Mouse (Mus musculus) spleen, postnatal 36 days (tissue): ENCODE results near the gene Gm7954.
"Not testable (repeated sequence)": the region's sequence is repeated elsewhere in the genome, so short reads cannot be mapped to it uniquely, and the experiment has no call there.

ENCODE experiments used
- DNase-seq, 2 experiments: peaks; one replicate each; pipeline ENCODE4 v3.0.0; 2022; ENCODE audit warnings: low spot score in 2 of 2, mixed read lengths in 1 of 2

Gene Gm7954

DNA sequence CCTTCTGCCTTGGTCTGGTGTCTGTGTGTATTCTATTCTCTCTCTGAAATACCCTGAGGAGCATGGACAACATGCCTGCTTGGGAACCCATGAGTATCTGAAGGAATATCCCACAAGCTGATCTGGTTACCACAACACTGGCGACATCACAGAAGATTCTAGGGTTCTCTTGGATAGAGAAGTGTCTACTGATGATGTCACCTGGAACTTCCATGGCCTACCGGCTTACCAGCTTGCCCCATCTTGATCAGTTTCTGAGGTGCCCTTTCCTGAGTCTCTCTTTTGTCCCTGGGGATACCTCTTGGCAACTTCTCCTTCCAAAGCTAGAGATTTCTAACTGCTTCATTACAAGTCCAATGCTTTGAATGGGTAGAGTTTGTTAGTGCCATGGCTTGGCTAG, at the start of gene Gm7954:
Gm7954 (minus strand) TSS at position 101 of the 400 bp plus-strand sequence.
- not testable (repeated sequence) for DNase-seq

DNA sequence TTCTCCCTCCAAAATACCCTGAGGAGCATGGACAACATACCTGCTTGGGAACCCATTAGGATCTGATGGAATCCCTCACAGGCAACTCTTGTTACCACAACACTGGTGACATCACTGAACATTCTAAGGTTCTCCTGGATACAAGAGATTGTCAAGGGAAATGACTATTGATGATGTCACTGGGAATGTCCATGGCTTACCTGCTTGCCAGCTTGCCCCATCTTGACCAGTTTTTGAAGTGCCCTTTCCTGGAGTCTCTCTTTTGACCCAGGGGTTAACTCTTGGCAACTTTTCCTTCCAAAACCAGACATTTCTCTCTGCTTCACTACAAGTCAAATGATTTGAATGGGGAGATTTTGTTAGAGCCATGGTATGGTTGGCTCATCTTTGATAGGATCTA, 36.1 kb upstream of the Gm7954 start, which contains the start of gene Gm3486:
Gm3486 (minus strand) TSS at position 101 of the 400 bp plus-strand sequence.
- DNase-seq: not testable (repeated sequence)

DNA sequence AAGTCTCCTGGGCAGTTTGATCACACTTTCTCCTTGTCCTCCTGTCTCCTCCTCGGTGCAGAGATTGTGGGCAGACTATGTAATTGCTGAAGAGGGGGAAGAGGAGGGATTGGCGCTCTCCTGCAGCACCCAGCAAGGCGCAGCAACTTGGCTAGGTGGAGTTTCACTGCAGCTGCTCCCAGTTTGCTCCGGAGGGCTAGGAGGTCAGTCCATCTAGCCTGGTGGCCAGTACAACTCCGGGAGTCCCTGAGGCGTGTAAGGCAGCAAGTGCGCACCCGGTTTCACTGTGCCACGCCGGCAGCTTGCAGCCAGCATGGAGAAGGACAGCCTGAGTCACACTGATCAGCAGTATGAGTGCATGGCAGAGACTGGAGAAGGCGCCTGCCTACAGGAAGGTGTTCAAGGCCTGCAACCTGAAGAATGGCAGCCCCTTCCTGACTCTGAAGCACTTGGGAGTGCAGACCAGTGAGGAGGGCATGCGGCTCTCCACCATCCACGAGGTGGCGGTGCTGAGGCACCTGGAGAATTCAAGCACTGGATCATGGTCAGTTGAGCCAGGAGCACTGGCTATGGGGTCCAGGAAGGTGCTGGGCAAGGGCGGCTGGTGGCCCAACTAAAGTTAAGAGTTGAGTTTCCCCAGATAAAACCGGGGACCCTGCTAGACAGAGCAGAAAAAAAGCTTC, 27.8 kb downstream of the Gm7954 start:
- DNase-seq: not testable (repeated sequence)

DNA sequence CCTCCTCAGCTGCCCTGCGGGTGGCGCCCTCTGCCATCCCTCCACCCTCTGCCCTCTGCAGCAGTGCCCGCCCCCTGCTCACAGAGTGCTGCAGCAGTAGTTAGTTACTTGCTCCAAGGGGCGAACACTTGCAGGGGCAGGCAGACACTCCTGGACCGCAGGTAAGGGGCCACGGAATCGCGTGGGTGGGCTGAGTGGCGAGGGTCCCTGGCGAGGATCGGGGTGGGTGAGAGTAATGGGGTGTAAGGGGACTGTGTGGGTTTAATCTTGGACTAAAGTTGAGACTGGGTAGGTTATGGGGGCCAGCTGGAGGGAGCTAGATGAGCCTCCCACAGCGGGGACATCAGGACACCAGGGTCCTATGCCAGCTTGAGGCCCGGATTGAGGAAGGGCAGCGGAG, 28.6 kb downstream of the Gm7954 start:
- not testable (repeated sequence) for DNase-seq

DNA sequence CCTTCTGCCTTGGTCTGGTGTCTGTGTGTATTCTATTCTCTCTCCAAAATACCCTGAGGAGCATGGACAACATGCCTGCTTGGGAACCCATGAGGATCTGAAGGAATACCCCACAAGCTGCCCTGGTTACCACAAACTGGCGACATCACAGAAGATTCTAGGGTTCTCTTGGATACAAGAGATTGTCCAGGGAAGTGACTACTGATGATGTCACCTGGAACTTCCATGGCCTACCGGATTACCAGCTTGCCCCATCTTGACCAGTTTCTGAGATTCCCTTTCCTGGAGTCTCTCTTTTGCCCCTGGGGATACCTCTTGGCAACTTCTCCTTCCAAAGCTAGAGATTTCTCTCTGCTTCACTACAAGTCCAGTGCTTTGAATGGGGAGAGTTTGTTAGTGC, 45.1 kb downstream of the Gm7954 start, which contains the start of gene Gm6482:
Gm6482 (minus strand) TSS at position 101 of the 400 bp plus-strand sequence.
- DNase-seq: not testable (repeated sequence)
